Mouse (Mus musculus) hematopoietic stem cell, adult 5-6 weeks (primary cell): ENCODE data around the gene Fhl3. TPM values are rescaled to one million over a fixed set of nuclear protein-coding genes. Genes with fewer than 3 reads are reported as not detected.

ENCODE experiments used
- ATAC-seq, 2 experiments: fragments of 125-278 bp in 1 of 2; replicated peaks in 1 of 2; 2 replicates each; pipeline ENCODE4 v1.8.0; 2016 to 2017; ENCODE audit warnings: inconsistent platforms in 2 of 2, mild to moderate bottlenecking in 2 of 2, moderate number of reproducible peaks in 2 of 2, low read depth in 1 of 2, moderate TSS enrichment in 1 of 2; ENCODE audit not compliant: low FRiP score in 2 of 2, poor library complexity in 2 of 2, severe bottlenecking in 2 of 2, insufficient read depth in 1 of 2, low TSS enrichment in 1 of 2
- total RNA-seq: library from RNA; stranded (forward); fragments of 172-1452, 232-1000 nt; gene quantifications from 2 replicates; pipeline ENCODE4 v1.2.3, GENCODE M21; 2017

The Fhl3 gene
- total RNA-seq, result 9.7 and 15.5 TPM in 2 replicates

DNA sequence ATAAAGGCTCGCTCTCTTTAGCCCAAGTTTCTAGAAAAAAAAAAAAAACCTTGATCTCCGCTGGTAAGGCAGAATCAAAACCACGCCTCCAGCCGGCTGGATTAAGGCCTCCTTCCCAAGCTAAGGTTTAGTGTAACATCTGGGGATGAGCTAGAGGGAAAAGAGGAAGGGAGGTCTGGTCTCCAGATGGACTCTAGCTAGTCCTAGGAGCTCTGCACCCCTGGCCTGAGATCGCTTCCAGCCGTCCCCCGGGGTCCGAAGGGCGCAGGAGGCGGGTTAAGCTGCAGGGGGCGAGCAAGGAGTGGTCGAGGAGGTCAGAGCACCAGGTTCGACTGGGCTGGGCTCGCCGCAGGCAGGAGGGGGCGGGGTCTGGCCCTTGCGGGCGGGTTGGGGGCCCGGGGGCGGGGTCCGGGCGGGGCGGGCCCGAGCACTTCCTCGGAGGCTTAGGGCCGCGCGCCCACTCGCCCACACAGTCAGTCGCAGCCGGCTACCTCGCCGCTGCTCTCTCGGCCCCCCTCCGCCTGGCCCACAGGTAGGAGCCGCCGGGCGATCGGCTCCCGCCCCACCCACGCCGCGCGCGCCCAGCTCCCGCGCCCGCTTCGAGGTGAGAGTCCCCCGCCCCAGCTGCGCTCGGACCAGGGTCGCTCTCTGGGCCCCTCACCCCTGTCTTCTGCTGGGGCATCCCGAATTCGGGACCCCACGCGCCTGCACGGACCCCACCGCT is at the start of gene Fhl3:
Gene Fhl3 (plus strand): TSS at position 454 of the 724 bp plus-strand sequence.
- peak; percentile 13 to 36; a peak in 2 of 4 replicates for ATAC-seq

DNA sequence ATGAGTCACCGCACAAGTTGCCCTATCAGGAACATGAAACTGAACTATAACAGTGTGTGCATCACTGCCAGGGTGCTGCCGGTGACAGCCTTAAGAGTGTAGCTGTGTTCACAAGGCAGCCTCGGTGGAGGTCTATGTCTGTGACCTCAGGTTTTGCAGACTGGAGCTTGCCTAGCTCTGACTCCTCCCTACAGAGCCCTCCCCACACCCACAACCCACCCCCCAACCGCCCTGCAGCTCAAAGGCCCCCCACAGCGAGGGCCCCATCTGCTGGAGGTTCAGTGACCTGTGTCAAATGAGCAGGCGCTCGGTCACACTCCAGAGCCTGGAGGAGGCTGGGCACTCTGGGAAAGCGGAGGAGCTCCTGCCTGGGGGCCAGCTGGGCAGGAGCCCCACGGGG is 47.6 kb upstream of the Fhl3 start:
- no peak for ATAC-seq

DNA sequence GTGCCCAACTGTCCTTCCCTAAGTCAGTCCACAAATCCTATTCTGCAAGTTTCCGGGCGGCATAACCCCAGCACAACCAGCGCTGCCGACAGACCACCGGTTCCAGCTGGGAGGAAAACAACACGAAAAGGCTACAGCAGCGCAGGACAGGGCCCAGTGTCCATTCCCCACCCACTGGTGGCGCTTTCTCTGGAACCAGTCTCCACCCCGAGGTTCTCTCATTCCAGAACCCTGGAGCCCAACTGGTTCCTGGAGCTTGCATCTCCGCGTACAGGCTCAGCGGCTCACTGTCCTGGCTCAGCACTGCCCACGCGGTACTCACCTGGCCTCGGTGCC is 44.0 kb upstream of the Fhl3 start, which contains the start of gene Pou3f1:
Gene Pou3f1 (plus strand): TSS at position 290 of the 336 bp plus-strand sequence.
- ATAC-seq, result no peak; a peak in 1 of 4 replicates

DNA sequence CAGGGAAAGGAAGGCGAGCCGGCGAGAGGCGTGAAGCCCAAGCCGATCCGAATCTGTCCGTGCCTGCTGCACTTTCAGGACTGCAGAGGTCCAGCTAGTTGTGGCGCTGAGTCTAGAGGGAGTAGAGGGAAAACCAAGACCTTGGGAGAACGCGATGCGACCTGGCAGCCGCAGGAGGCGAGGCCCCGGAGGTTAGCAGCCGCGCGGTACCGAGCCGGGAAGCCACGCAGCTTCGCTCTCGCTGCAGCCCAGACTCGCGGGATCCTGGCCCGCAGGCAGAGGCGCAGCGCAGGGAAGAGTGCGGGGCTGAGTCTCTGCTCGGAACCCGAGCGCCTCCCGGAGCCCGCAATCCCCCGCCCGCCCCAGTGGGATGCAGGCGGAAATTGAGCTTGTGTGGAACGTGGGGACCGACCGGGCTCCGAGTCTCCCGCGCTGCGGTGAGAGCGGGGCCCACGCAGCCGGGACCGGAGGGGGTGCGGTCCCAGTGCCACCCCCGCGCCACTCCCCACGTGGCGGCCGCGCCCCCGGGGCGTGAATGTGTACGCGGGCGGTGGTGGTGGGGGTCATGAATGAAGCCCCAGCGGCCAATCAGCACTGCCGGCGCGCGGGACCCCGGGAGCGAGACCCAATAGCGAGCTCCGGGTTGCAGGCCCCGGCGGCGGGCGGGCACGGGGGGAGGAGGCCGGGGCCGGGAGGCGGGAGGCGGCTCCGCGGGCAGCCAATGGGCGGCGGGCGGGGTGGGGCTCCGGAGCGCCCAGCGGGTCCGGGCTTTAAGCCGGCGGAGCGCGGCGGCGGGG is 43.4 kb upstream of the Fhl3 start:
- no peak; a peak in 2 of 4 replicates for ATAC-seq

- ATAC-seq, result no peak
Measured at GRCm38 (mm10) chr4:124657781-124658180, 42.7 kb upstream of the Fhl3 start.

DNA sequence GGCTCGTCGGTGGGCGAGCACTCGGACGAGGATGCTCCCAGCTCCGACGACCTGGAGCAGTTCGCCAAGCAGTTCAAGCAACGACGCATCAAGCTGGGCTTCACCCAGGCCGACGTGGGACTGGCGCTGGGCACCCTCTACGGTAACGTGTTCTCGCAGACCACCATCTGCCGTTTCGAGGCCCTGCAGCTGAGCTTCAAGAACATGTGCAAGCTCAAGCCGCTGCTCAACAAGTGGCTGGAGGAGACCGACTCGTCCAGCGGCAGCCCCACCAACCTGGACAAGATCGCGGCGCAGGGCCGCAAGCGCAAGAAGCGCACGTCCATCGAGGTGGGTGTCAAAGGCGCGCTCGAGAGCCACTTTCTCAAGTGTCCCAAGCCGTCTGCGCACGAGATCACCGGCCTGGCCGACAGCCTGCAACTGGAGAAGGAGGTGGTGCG is 42.1 kb upstream of the Fhl3 start:
- ATAC-seq, result no peak

DNA sequence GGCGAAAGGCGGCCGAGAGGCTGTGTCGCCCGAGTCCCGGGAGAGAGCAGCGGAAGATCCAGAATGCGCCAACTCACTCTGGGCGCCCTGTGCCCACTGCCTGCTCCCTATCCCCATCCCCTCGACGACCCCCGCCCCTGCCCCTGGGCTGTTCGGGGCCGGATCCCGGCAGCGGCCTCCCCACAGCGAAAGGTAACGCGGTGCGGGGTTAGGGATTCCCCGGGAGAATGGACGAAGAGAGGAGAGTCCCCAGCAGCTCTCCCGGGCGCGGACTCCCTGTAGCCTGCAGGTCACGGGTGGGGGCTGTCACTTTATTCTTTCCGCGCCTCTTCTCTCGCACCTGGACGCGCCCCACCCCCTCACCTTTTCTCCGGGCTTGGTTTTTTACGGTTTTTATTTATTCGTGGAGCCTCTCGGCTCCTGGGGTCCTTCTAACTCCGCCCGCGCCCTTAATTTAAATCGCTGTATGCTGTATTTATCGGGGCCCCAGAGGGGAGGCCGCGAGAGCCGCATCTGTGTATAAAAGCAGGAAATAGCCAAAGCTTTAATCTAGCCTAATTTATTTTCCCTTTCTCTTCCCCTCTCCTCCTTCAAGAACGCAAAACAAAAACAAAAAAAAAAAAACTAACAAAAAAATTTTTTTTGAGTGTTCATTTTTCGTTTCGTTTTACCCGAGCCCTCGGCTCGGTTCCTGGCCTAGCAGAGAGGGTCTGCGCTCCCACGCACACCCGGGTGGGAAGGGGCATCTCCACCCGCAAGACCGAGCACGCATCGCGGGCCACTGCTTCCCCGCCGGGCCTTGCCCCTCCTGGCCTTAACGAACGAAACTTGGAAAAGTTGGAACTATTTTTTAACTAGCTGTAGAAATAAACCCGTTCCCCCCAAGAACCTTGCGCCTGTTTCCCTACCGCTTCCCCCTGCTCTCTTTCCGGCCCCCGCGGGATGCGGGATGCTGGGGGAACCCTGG is 41.0 kb upstream of the Fhl3 start:
- no peak for ATAC-seq

DNA sequence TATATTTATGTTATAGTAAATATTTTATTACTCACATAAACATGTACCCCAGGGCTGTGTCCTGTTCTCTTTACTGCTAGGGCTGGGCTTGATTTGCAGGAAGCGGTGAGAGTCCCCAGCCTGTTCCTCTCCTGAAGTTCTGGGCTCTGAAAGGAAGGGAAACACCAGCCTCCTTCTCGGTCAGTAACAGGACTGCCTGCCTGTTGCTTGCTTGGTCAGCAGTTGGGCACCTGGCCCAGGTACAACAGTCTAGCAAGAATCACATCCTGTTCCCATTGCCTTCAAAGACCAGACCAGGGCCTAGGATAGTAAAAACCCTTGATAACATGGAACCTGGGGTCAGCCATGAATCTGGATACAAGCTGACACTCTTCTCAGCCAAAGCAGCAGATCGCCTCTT is 39.9 kb upstream of the Fhl3 start:
- ATAC-seq, result no peak

- no peak for ATAC-seq
Measured at GRCm38 (mm10) chr4:124663034-124663433, 37.5 kb upstream of the Fhl3 start.

DNA sequence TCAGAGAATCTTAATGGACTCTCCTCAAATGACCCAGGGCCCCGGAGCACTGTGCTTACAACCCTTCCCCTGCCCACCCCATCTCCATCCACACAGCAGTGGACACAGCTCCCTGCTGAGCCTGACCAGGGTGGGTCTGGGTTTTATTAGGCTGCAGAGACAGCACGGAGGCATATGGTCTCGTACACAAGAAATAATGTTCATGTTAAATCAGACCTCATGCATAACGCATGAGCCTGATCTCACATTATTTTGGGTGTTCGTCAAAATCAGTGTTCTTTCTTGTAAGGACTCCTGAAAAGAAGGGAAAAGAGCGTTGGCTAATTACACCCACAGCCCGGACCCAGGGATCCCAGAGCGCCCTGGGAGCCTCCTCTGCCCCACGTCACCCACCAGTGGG is 36.3 kb upstream of the Fhl3 start:
- ATAC-seq, result no peak

- no peak for ATAC-seq
Measured at GRCm38 (mm10) chr4:124664604-124665003, 35.9 kb upstream of the Fhl3 start.

GRCm38 (mm10) chr4:124667476-124668033 is 32.9 kb upstream of the Fhl3 start:
- no peak for ATAC-seq

DNA sequence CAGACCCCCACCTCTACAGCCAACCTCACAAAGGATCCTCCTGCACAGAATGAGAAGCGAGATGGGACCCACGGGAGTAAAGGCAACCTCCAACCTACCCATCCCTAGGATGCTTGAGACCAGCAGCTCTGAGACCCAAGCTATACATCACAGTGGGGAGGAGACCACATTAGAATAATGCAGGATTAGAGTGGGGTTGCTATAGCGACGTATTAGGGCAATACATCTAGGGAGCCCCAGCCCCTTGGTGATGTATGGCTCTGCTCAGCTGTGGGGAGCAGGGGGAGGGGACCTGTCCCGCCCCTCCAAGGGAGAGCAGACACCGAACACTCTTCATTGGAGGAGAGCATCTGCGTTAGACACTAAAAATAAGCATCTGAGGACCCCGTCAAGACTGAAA is 32.4 kb upstream of the Fhl3 start:
- ATAC-seq, result no peak

GRCm38 (mm10) chr4:124670232-124670631 is 30.3 kb upstream of the Fhl3 start:
- no peak for ATAC-seq

- no peak for ATAC-seq
Measured at GRCm38 (mm10) chr4:124671583-124671982, 28.9 kb upstream of the Fhl3 start.

GRCm38 (mm10) chr4:124672347-124673320 is 27.9 kb upstream of the Fhl3 start:
- no peak for ATAC-seq
